Mouse (Mus musculus): ENCODE data around the gene Mthfd1. TPM values are rescaled to one million over a fixed set of nuclear protein-coding genes. Genes with fewer than 3 reads are reported as not detected.

Gene Mthfd1
- polyA plus RNA-seq, 1 experiment from 2014 or later: 64.0 TPM

DNA sequence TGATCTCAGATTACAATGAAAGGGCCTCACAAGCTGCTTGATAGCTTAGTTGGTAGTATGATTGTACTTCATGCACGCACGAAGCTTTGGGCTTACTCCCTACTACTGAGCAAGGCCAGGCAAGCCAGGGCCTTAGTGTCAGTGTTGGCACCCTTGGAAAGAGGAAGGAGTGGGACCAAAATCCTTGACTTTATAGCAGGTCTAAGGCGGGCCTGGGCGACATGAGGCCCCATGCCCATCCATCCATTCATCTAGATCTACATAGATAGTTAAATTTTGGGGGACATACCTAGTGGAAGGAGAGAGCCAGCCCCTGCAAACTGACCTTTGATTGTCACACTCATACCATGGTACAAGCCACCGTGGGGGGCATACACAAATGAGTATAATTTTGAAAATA, 53.3 kb downstream of the Mthfd1 start:
- ATAC-seq (ENCODE audit: low FRiP score): no peak
- no peaks in the 10 kb centered on the region for H3K9me3 ChIP-seq
- H3K4me3 ChIP-seq (replicated peaks): no peak overlapping the region
- H3K27me3 ChIP-seq: no peaks in the 10 kb centered on the region
- H3K4me2 ChIP-seq: no peak overlapping the region
- H3K9ac ChIP-seq: no peak overlapping the region
- WGBS: 89% methylated on average over 5 of the region's 5 CpGs
- peaks cover 42% of the 10 kb centered on the region for H3K36me3 ChIP-seq (replicated peaks)
- peaks cover 5% of the 10 kb centered on the region for H3K4me1 ChIP-seq
- 0 out of 2 replicates have a peak overlapping the region, but pooled peaks have one; percentile 25 for H3K27ac ChIP-seq

DNA sequence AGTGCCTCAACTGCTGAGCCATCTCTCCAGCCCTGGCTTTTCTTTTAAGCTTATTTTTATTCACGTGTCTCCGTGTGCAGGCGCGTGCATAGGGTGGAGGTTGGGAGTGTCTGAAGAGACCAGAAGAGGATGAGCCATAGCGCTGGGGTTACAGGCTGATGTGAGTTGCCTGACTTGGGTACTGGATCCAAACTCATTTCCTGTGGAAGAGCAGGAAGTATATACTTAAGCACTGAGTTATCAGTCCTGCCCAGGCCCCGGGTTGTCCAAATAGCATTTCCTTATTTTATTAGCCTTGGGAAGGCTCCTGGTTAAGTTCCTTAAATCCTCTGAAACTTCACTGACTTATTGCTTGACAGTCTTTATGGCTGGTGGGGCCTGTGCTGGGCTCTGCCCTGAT, 54.9 kb downstream of the Mthfd1 start:
- Histone ChIP-seq H3K4me2 (no peak overlapping the region), H3K9ac (no peak overlapping the region), H3K36me3 (replicated peaks) (peaks cover 41% of the 10 kb centered on the region), H3K9me3 (no peaks in the 10 kb centered on the region), H3K4me1 (peaks cover 5% of the 10 kb centered on the region), H3K4me3 (replicated peaks) (no peak overlapping the region), H3K27ac (no peak overlapping the region), H3K27me3 (no peaks in the 10 kb centered on the region)
- 91% methylated on average over 6 of the region's 6 CpGs for WGBS
- no peak for ATAC-seq (ENCODE audit: low FRiP score)

DNA sequence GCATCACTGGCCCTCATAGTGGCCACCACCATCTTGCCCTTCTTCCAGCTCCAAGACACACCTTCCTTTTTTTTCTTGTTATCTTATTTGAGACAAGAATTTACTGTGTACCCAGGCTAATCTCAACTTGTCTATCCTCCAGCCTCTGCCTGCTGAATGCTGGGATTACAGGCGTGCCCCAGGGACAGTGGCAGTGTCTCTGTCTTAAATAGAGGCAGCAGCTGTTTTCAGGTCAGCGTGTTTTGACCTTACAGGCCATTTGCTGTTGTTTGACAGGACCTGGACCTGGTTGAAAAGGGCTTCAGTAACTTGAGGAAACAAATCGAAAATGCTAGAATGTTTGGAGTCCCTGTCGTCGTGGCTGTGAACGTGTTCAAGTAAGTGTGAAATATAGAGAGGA, 55.5 kb downstream of the Mthfd1 start:
- H3K36me3 ChIP-seq (replicated peaks): peaks cover 38% of the 10 kb centered on the region
- H3K9me3 ChIP-seq: no peaks in the 10 kb centered on the region
- no peak overlapping the region for H3K4me3 ChIP-seq (replicated peaks)
- H3K4me1 ChIP-seq: peaks cover 5% of the 10 kb centered on the region
- H3K27ac ChIP-seq: no peak overlapping the region
- no peaks in the 10 kb centered on the region for H3K27me3 ChIP-seq
- H3K4me2 ChIP-seq: no peak overlapping the region
- WGBS: 84% methylated on average over 6 of the region's 6 CpGs
- ATAC-seq (ENCODE audit: low FRiP score): no peak
- no peak overlapping the region for H3K9ac ChIP-seq

DNA sequence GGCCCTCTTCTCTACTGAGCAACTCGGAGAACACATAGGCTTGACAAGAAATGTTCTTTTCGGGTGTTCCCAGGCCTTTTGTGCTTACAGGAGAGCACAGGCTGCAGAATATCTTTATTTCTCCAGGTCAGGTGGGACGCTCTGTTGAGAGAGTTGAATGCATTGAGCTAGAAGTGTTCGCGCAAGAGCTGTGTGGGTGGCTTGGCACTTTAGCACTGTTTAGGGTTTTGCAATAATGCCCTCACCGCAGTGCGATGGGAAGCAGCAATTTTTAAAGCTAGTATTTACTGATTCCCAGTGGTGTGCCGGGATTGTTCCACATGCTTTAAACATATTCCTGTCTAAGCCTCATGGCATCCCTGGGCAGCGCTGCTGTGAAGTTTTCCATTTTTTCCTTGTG, 56.1 kb downstream of the Mthfd1 start:
- no peak for ATAC-seq (ENCODE audit: low FRiP score)
- Histone ChIP-seq H3K9ac (no peak overlapping the region), H3K27me3 (no peaks in the 10 kb centered on the region), H3K4me2 (no peak overlapping the region), H3K4me3 (replicated peaks) (no peak overlapping the region), H3K9me3 (no peaks in the 10 kb centered on the region), H3K27ac (no peak overlapping the region), H3K4me1 (peaks cover 5% of the 10 kb centered on the region), H3K36me3 (replicated peaks) (peaks cover 37% of the 10 kb centered on the region)
- WGBS: 95% methylated on average over 9 of the region's 9 CpGs

DNA sequence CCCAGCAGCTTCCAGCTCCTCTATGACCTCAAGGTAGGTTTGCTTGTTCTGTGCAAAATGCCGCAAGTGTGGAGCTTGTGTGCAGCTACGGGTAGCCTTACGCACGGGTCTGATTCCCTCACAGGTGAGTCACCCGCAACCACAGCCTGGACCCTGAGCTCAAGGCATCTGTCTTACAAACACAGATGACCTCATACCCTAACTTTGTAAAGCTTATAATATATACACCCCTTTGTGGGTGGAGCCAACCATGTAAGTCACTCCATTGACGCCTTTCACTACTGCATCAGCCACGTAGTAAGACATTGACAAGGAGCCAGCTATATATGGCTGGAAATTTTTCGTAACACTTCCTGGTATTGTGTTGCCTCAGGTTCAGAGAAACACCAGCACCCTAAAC, 56.9 kb downstream of the Mthfd1 start:
- Histone ChIP-seq H3K36me3 (replicated peaks) (peaks cover 30% of the 10 kb centered on the region), H3K4me2 (no peak overlapping the region), H3K4me1 (peaks cover 5% of the 10 kb centered on the region; the same call in 1 of the 2 replicates), H3K27ac (no peak overlapping the region), H3K9ac (no peak overlapping the region), H3K9me3 (no peaks in the 10 kb centered on the region), H3K4me3 (replicated peaks) (no peak overlapping the region), H3K27me3 (no peaks in the 10 kb centered on the region)
- ATAC-seq (ENCODE audit: low FRiP score): no peak
- WGBS: 94% methylated on average over 8 of the region's 8 CpGs

DNA sequence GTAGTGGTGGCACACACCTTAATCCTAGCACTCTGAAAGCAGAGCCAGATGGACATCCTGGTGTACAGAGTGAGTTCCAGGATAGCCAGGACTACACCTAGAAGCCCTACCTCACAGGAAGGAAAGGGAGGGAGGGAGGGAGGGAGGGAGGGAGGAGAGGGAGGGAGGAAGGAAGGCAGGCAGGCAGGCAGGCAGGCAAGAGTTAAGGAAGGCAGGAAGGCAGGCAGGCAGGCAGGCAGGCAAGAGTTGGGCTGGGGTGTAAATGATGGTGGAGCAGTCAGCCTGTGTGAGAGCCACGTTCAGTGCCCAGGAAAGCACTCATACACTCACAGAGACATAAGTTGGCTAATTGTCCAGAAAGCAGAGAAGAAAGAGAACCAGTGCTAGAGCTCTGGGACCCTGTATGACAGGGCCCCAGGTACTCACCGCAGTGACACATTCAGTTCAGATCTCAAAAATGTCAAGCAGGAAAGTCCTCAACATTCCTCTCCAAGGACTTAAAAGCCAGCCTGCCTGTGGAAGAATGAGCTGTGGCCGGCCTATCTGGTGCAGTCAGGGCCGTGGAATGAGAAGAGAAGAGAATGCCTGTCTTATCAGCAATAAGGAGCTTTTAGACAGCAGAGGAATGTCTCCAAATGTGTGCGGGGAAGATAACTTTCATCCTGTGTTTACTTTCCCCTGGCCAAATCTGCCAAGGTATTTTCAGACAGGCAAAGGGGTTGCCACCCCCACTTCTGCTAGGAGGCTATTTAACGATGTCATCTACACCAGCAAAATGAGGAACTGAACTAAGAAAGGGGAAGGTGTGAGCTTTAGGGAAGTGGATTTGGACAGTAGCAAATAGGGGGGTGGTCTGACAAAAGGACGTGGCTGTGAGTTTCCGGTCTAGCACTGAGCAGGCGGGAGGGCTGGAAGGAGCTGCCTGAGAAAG, 63.4 kb downstream of the Mthfd1 start:
- no peak for ATAC-seq (ENCODE audit: low FRiP score)
- Histone ChIP-seq H3K9ac (no peak overlapping the region), H3K27me3 (no peaks in the 10 kb centered on the region), H3K9me3 (no peaks in the 10 kb centered on the region), H3K36me3 (replicated peaks) (peaks cover 24% of the 10 kb centered on the region), H3K4me1 (no peaks in the 10 kb centered on the region), H3K4me3 (replicated peaks) (no peak overlapping the region), H3K4me2 (no peak overlapping the region), H3K27ac (no peak overlapping the region)
- 79% methylated on average over 9 of the region's 9 CpGs for WGBS

DNA sequence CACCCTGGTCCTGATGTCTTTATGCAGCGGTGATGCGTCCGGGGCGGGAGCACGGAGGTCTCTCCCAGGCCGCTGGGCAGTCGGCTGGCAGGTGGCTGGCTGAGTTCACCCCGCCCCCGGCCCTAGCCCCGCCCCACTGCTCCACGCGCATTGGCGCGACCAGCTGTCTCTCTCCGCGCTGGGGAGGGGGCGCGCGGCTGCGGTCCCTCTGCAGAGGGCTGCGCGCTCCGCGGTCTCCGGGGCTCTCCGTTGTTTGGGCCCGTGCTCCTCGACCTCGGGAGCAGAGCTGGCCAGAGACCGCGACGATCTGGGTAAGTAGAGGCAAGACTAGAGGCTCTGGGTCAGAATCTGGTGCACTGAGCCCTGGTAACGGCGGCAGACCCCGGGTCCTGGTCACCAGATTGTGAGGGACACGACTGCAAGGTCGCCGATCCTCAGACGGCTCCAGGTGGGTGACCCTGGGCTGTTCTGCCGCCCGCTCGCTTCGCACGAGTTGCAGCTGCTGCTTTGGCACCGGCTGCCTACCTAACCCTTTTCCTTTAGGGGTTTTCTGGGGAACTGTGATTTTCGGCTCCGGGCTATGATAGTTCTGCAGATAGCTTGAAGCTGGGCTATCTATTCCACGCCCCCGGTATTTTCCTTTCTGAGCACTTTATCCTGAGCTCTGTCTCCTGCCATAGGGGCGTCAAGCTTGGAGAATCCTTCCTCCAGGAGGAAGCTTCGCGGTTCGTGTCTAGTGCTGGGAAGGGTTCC, 69.8 kb downstream of the Mthfd1 start, which contains the start of gene Akap5:
Akap5 (plus strand) TSS at position 213 of the 753 bp plus-strand sequence.
- H3K4me2 ChIP-seq: peak within 1 kb of the TSS; percentile 88
- peaks cover 15% of the 10 kb centered on the region; the same call in 1 of the 2 replicates for H3K36me3 ChIP-seq (replicated peaks)
- peak within 1 kb of the TSS; percentile 69 for H3K9ac ChIP-seq
- WGBS: 2% methylated on average over 51 of the region's 53 CpGs
- H3K27ac ChIP-seq: no peak within 1 kb of the TSS
- H3K4me3 ChIP-seq (replicated peaks): peak within 1 kb of the TSS; percentile 62
- H3K9me3 ChIP-seq: no peaks in the 10 kb centered on the region
- ATAC-seq (ENCODE audit: low FRiP score): peak; percentile 99
- H3K27me3 ChIP-seq: peaks cover 12% of the 10 kb centered on the region; the same call in 1 of the 2 replicates
- H3K4me1 ChIP-seq: 0 out of 2 replicates have a peak, but pooled peaks cover 4% of the 10 kb centered on the region

DNA sequence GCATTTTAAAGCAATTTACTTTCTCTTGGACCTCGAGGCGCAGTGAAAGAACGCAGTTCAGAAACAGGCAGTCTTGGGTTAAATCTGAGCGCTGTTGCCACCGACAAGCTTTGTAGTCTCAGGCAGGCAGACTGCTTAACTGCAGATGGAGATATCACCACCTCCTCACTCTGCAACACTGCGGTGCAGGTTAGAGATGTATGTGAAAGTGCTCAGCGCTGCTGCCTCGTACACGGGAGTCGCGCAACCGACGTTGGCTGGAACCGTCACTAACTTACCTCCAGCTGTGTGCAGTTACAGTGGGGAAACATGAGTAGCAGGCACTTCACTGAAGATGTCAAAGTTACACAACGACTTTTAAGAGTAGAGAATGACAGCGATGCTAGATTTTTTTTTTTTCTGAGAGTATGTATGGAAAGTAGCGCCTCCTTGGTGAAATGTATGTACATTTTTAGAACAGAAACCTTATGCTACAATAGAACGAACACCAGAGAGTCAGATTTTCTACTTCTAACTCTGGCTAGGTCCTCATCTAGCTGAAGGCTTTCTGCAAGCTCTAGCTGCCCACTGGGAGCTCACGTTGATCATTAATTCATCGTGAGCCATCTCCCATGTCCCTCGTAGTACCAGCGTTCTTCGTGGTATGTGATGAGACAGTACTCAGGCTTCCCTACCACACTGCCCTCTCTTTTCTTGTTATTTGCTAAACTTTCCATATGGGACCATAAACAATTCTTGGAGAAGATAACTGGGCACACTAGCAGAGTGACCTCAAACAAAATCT, 71.5 kb downstream of the Mthfd1 start:
- Histone ChIP-seq H3K4me3 (replicated peaks) (no peak overlapping the region), H3K9me3 (no peaks in the 10 kb centered on the region), H3K27ac (no peak overlapping the region), H3K9ac (no peak overlapping the region), H3K4me2 (no peak overlapping the region), H3K4me1 (0 out of 2 replicates have a peak, but pooled peaks cover 4% of the 10 kb centered on the region), H3K36me3 (replicated peaks) (0 out of 2 replicates have a peak, but pooled peaks cover under 1% of the 10 kb centered on the region), H3K27me3 (peaks cover 12% of the 10 kb centered on the region; the same call in 1 of the 2 replicates)
- ATAC-seq (ENCODE audit: low FRiP score): no peak
- 93% methylated on average over 23 of the region's 23 CpGs for whole genome bisulfite sequencing

DNA sequence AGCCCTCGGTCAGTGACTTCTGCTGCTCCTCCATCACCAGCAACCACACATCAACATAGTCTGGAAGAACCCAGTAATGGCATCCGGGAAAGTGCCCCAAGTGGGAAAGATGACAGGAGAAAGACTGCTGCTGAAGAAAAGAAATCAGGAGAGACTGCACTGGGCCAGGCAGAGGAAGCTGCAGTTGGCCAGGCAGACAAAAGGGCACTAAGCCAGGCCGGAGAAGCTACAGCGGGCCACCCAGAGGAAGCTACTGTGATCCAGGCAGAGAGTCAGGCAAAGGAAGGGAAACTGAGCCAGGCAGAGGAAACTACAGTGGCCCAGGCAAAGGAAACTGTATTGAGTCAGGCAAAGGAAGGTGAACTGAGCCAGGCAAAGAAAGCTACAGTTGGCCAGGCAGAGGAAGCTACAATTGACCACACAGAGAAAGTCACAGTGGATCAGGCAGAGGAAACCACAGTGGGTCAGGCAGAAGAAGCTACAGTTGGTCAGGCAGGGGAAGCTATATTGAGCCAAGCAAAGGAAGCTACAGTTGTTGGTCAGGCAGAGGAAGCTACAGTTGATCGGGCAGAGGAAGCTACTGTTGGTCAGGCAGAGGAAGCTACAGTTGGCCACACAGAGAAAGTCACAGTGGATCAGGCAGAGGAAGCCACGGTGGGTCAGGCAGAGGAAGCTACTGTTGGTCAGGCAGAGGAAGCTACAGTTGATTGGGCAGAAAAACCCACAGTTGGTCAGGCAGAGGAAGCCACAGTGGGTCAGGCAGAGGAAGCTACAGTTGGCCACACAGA, 73.7 kb downstream of the Mthfd1 start:
- H3K27me3 ChIP-seq: peaks cover 12% of the 10 kb centered on the region; the same call in 1 of the 2 replicates
- H3K4me2 ChIP-seq: no peak overlapping the region
- no peaks in the 10 kb centered on the region for H3K36me3 ChIP-seq (replicated peaks)
- no peak overlapping the region for H3K9ac ChIP-seq
- no peak overlapping the region for H3K27ac ChIP-seq
- no peak overlapping the region for H3K4me3 ChIP-seq (replicated peaks)
- H3K4me1 ChIP-seq: 0 out of 2 replicates have a peak, but pooled peaks cover 4% of the 10 kb centered on the region
- WGBS: 93% methylated on average over 6 of the region's 6 CpGs
- ATAC-seq (ENCODE audit: low FRiP score): no peak
- no peaks in the 10 kb centered on the region for H3K9me3 ChIP-seq

DNA sequence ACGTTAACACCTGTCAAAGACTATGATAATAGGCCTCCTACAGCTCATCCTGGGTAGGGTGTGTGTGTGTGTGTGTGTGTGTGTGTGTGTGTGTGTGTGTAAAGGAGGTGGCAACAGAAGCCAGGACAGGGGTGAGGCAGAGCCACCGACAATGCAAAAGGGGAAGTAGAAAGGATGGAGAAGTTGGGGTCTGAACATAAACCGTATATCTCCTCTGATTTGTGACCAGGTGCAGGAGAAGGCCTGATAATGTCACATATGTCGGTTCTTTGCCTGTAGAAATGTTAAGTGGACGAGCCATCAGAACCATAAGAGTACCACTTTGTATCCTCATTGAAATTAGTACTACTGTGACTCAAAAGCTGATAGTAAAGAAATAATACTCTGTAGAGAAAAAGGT, 78.6 kb downstream of the Mthfd1 start:
- Histone ChIP-seq H3K9ac (no peak overlapping the region), H3K4me3 (replicated peaks) (no peak overlapping the region), H3K4me2 (no peak overlapping the region), H3K27me3 (no peaks in the 10 kb centered on the region), H3K9me3 (no peaks in the 10 kb centered on the region), H3K27ac (no peak overlapping the region), H3K4me1 (no peaks in the 10 kb centered on the region), H3K36me3 (replicated peaks) (no peaks in the 10 kb centered on the region)
- 90% methylated on average over 5 of the region's 5 CpGs for WGBS
- no peak for ATAC-seq (ENCODE audit: low FRiP score)

DNA sequence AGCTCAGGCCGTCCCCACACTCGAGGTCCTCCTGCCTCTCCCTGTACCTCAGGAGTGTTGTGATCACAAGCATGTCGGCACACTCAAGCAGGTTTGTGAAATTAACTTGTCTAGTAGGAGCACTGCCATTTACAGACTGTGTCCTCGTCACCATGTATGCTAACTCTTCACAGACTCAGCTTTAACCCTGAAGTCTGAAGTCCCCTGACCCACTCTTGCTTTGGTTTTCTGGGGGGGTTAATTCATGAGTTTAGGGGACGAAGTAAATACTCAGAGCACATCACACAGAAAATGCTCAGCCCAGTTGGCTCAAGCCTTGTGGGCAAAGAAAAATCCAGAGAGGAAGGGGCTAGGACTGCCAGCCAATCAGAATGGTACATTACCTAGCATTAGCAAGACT, 80.5 kb downstream of the Mthfd1 start:
- Histone ChIP-seq H3K4me3 (replicated peaks) (no peak overlapping the region), H3K4me1 (no peaks in the 10 kb centered on the region), H3K9ac (no peak overlapping the region), H3K4me2 (no peak overlapping the region), H3K27me3 (no peaks in the 10 kb centered on the region), H3K36me3 (replicated peaks) (no peaks in the 10 kb centered on the region), H3K9me3 (no peaks in the 10 kb centered on the region), H3K27ac (no peak overlapping the region)
- 91% methylated on average over 5 of the region's 5 CpGs for WGBS
- no peak for ATAC-seq (ENCODE audit: low FRiP score)

Measured in forebrain, embryonic 12.5 days (tissue).